Comparison of ENCODE assay signal across 13 mouse cellular contexts in genomic region chr6:43335619-43336234, GRCm38 (mm10). TPM values are rescaled to one million over a fixed set of nuclear protein-coding genes. Genes with fewer than 3 reads are reported as not detected.
DNase-seq lines count a peak whose midpoint lies in the region; ATAC-seq and TF ChIP-seq lines count a peak whose summit lies in the region.
"Had no signal": no experiment of that assay in that cellular context is flagged by ENCODE, and none has a peak within 500 bp of the region (broad histone marks: within the 10 kb centered on the region; RNA-seq: fewer than 3 reads in every experiment).

No protein-coding gene starts in this region.

- peak; percentile 65 for DNase-seq in cerebellum, adult 9-10 months
- no peak for DNase-seq in cerebellum, adult 11 months
- DNase-seq in kidney, postnatal 0 days (ENCODE audit: low spot score): peak; percentile 43
- DNase-seq in kidney, adult 11 months: no peak
- DNase-seq in right cerebral cortex, postnatal 14 days: peak; percentile 42
- no peak for DNase-seq in right cerebral cortex, postnatal 10 days (ENCODE audit: low spot score in 2 of 2)
- no peak for DNase-seq in ovary, postnatal 36 days (ENCODE audit: low spot score)

- H3K36me3 ChIP-seq in kidney, postnatal 0 days (ENCODE audit: insufficient read depth, low read length): no peaks in the 10 kb centered on the region
- H3K36me3 ChIP-seq in neural tube, embryonic 15.5 days: no peaks in the 10 kb centered on the region
- H3K36me3 ChIP-seq: embryonic facial prominence, embryonic 15.5 days; limb, embryonic 12.5 days had no signal

- no peaks in the 10 kb centered on the region for H3K9me3 ChIP-seq in kidney, postnatal 0 days (replicated peaks; ENCODE audit: low read length)
- H3K9me3 ChIP-seq in neural tube, embryonic 15.5 days (replicated peaks): no peaks in the 10 kb centered on the region
- H3K9me3 ChIP-seq: embryonic facial prominence, embryonic 15.5 days; limb, embryonic 12.5 days had no signal

- WGBS in kidney, postnatal 0 days: 67% methylated on average over 3 of the region's 3 CpGs
- 76% methylated on average over 3 of the region's 3 CpGs for WGBS in neural tube, embryonic 15.5 days

- no peak overlapping the region for H3K4me3 ChIP-seq in kidney, postnatal 0 days (replicated peaks; ENCODE audit: low read depth, low read length)
- H3K4me3 ChIP-seq in neural tube, embryonic 15.5 days (replicated peaks): no peak overlapping the region
- H3K4me3 ChIP-seq: embryonic facial prominence, embryonic 15.5 days; limb, embryonic 12.5 days had no signal

- H3K4me1 ChIP-seq in kidney, postnatal 0 days (replicated peaks; ENCODE audit: insufficient read depth, low read length): no peaks in the 10 kb centered on the region
- 0 out of 2 replicates have a peak, but pooled peaks cover 8% of the 10 kb centered on the region for H3K4me1 ChIP-seq in neural tube, embryonic 15.5 days
- H3K4me1 ChIP-seq: embryonic facial prominence, embryonic 15.5 days; limb, embryonic 12.5 days had no signal

- H3K27ac ChIP-seq in kidney, postnatal 0 days: no peak overlapping the region
- no peak overlapping the region for H3K27ac ChIP-seq in neural tube, embryonic 15.5 days (replicated peaks)
- H3K27ac ChIP-seq: embryonic facial prominence, embryonic 15.5 days; limb, embryonic 12.5 days had no signal

- ATAC-seq in kidney, postnatal 0 days (replicated peaks; ENCODE audit: low FRiP score, low read depth): no peak
- peak; percentile 42; the same call in 1 of the 2 replicates for ATAC-seq in neural tube, embryonic 15.5 days (ENCODE audit: low FRiP score)

- TF ChIP-seq CTCF in kidney, postnatal 0 days (IDR thresholded peaks at IDR 0.05; ENCODE audit: low read depth): peak; percentile 56

- no peak overlapping the region for H3K9ac ChIP-seq in kidney, postnatal 0 days (ENCODE audit: low read depth, low read length)
- H3K9ac ChIP-seq in neural tube, embryonic 15.5 days (replicated peaks): no peak overlapping the region
- H3K9ac ChIP-seq: embryonic facial prominence, embryonic 15.5 days; limb, embryonic 12.5 days had no signal

- no peak overlapping the region for H3K4me2 ChIP-seq in kidney, postnatal 0 days (ENCODE audit: low read length)
- no peak overlapping the region for H3K4me2 ChIP-seq in neural tube, embryonic 15.5 days
- H3K4me2 ChIP-seq: embryonic facial prominence, embryonic 15.5 days; limb, embryonic 12.5 days had no signal

- no peaks in the 10 kb centered on the region for H3K27me3 ChIP-seq in kidney, postnatal 0 days (ENCODE audit: insufficient read depth, low read length)
- no peaks in the 10 kb centered on the region for H3K27me3 ChIP-seq in neural tube, embryonic 15.5 days (replicated peaks)
- H3K27me3 ChIP-seq: embryonic facial prominence, embryonic 15.5 days; limb, embryonic 12.5 days had no signal

RNA-seq across cellular contexts. Expression of gene Nobox, which starts 26.4 kb away (rescaled TPM):
- polyA plus RNA-seq in kidney, postnatal 0 days (2015; fragmentation: Nextera tagmentation; extraction: Ambion mirVana): not detected in 2 replicates
- polyA plus RNA-seq in neural tube, embryonic 15.5 days (2015; fragmentation: Nextera tagmentation; extraction: Ambion mirVana): 0.14 TPM in 1 of 2 replicates, not detected in the other
- polyA plus RNA-seq: embryonic facial prominence, embryonic 15.5 days; gonadal fat pad, adult 2 months; kidney, embryonic 14.5 days; limb, embryonic 12.5 days; small intestine, adult 2 months had no signal

Comparison
In these comparisons a context has a peak if more than half of its experiments do, and no peak if none do; other contexts are left out.
1. DNase-seq: peak in cerebellum, adult 9-10 months (single experiment), kidney, postnatal 0 days (single experiment) and right cerebral cortex, postnatal 14 days (single experiment); none in cerebellum, adult 11 months (single experiment), kidney, adult 11 months (single experiment), right cerebral cortex, postnatal 10 days (0 of 2) and ovary, postnatal 36 days (single experiment).